Mouse (Mus musculus) c-Kit-positive CD71-positive TER-119-positive erythroid progenitor cells, embryonic 14.5 days (primary cell): ENCODE data around the gene Pdgfb.

Experiments used
- DNase-seq: peaks from one replicate; pipeline ENCODE4 v3.0.0-alpha.2; 2013; ENCODE audit warnings: low spot score

The Pdgfb gene

GRCm38 (mm10) chr15:80014321-80015210 lies at the start of gene Pdgfb:
Pdgfb (minus strand) TSS chr15:80014977.
- DNase-seq = no peak

GRCm38 (mm10) chr15:80062821-80063220 lies 48.0 kb upstream of the Pdgfb start:
- DNase-seq = no peak

GRCm38 (mm10) chr15:80062339-80062738 lies 47.6 kb upstream of the Pdgfb start:
- no peak for DNase-seq

GRCm38 (mm10) chr15:80061071-80061550 lies 46.3 kb upstream of the Pdgfb start:
- DNase-seq = no peak

GRCm38 (mm10) chr15:80060356-80061070 lies 45.7 kb upstream of the Pdgfb start:
- DNase-seq = no peak

GRCm38 (mm10) chr15:80059606-80060005 lies 44.8 kb upstream of the Pdgfb start:
- no peak for DNase-seq

- no peak for DNase-seq
Observed at GRCm38 (mm10) chr15:80058151-80058550, 43.4 kb upstream of the Pdgfb start.

- no peak for DNase-seq
Observed at GRCm38 (mm10) chr15:80054034-80054710, 39.4 kb upstream of the Pdgfb start.

- DNase-seq = no peak
Observed at GRCm38 (mm10) chr15:80053381-80054033, 38.7 kb upstream of the Pdgfb start.

GRCm38 (mm10) chr15:80051782-80052181 lies 37.0 kb upstream of the Pdgfb start:
- no peak for DNase-seq

GRCm38 (mm10) chr15:80051092-80051761 lies 36.5 kb upstream of the Pdgfb start:
- no peak for DNase-seq

GRCm38 (mm10) chr15:80050093-80050492 lies 35.3 kb upstream of the Pdgfb start:
- DNase-seq = no peak

GRCm38 (mm10) chr15:80047973-80048372 lies 33.2 kb upstream of the Pdgfb start:
- DNase-seq = no peak

- DNase-seq = no peak
Observed at GRCm38 (mm10) chr15:80047242-80047641, 32.5 kb upstream of the Pdgfb start.

- DNase-seq = no peak
Observed at GRCm38 (mm10) chr15:80045749-80046148, 31.0 kb upstream of the Pdgfb start.

GRCm38 (mm10) chr15:80044249-80044648 lies 29.5 kb upstream of the Pdgfb start:
- DNase-seq = no peak

- DNase-seq = no peak
Observed at GRCm38 (mm10) chr15:80042152-80042551, 27.4 kb upstream of the Pdgfb start.

GRCm38 (mm10) chr15:80038110-80038391 lies 23.3 kb upstream of the Pdgfb start:
- no peak for DNase-seq

GRCm38 (mm10) chr15:80037255-80038109 lies 22.7 kb upstream of the Pdgfb start:
- DNase-seq = no peak

GRCm38 (mm10) chr15:80035341-80035885 lies 20.6 kb upstream of the Pdgfb start:
- no peak for DNase-seq
